Mouse (Mus musculus) gonadal fat pad, adult 2 months (tissue): ENCODE measurements at regions not wholly inside any gene's neighbourhood (a gene's known extent, or its start where the extent isn't known, plus 50 kb on each side); places are given as distances from the start of the nearest gene placed in this dataset.
A peak's percentile ranks its signal among the peaks of the same experiment; 100 is the strongest.

ENCODE experiments used
- DNase-seq: peaks from one replicate; pipeline ENCODE4 v3.0.0-alpha.2; 2012; ENCODE audit warnings: low read depth

DNA sequence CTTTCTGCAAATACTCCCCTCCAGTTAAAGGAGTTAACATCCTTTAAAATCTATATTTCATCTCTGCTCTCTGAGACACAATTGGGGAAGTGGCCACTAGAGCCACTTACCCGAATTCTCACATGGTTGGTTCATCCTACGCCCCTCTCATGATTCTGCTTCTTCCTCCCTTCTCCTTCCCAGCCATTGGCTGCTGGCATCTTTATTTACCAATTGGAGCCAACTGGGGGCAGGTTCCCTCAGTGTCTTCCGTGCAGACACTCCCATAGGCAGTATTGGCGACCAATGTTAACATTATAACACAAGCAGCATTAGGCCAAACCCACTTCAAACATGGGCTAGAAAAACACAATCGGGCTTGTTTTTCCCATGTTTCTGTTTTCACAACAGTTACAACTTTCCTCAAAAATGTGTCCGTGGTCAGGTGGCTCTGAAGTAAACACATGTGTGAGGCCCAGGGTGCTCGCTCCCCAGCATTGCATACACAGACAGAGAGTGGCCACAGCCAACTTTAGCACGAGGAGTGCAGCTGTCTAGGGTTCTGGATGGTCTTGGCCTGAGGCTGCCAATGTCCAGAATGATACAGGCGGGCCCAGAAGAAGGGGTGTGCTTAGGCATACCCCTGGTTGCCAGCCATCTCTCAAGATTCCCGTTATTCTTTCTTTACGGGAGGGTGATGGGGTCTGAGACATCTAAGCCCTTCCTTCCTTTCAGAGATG, 119.1 kb downstream of the Zfp706 start:
- DNase-seq: no peak

GRCm38 (mm10) chr15:36884671-36885365, 122.8 kb downstream of the Zfp706 start:
- no peak for DNase-seq

DNA sequence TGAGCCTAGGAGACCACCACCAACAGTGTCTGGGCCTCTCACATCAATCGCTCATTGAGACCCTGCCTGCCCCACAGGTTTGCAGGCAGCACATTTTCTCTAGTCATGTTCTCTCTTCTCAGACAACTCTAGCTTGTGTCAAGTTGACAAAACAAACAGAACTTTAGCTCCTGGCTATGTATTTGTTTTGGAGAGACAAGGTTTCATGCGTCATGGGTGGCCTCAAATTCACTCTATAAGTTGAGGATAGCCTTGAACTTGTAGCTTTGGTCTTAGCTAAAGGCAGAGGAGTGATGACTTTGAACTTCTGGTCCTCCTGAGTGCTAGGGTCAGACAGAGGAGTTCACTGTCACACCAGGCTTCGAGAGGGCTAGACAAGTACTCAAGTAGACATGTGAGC, 123.5 kb downstream of the Zfp706 start:
- DNase-seq: no peak

GRCm38 (mm10) chr15:36883156-36883555, 124.4 kb downstream of the Zfp706 start:
- no peak for DNase-seq

DNA sequence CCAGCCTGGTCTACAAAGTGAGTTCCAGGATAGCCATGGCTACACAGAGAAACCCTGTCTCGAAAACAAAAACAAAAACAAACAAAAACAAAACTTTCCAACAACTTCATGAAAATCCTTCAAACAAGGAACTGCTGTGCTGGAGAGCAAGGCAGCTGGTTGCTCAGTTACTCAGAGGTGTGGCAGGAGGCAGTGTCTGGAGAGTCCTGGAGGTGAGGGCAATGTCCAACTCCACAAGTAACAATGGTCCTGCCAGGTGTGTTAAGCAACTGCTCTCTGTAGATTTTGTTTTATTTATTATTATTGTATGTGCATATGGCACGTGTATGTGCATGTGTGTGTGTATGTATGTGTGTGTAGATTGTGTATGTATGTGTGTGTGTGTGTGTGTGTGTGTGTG, 126.0 kb downstream of the Zfp706 start:
- no peak for DNase-seq

DNA sequence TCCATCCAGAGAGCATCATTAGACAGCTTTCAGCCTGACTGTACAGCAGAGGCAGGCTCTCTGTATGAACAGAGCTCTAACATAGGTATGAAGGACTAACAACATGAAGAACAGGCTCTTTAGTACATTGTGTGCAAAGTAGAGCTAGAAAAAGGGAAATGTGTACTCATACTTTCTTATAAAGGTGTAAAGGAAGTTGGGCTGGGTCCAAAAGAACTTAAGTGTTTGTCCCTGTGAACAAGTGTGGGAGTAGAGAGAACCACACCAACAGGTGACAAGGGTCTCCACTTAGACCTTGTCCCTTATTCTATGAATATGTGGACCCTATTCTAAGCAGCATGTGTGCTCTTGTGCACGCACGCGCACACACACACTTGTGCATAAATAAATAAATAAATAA, 127.0 kb downstream of the Zfp706 start:
- no peak for DNase-seq

GRCm38 (mm10) chr15:36879587-36879986, 128.0 kb downstream of the Zfp706 start:
- no peak for DNase-seq

- DNase-seq: no peak
Observed at GRCm38 (mm10) chr15:36878960-36879359, 128.6 kb downstream of the Zfp706 start.

DNA sequence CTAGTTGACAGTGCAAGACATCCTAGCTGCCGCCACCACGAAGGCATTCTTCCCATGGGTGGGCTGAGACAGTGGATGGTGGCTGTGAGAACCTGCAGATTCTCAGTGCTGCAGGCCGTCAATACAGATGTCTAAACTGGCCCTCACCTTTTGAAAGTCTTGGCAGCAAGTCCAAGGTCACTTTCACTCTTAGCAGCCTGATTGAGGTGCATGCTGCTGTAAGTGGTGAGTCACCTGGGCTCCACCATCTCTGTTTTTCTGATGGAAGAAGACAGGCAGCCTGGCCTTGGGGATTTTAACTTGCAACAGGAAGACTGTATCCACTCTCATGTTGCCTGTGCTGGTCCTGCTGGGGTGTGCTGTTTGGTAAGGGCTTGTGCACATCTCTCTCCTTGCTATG, 129.3 kb downstream of the Zfp706 start:
- no peak for DNase-seq

GRCm38 (mm10) chr15:36877501-36877900, 130.1 kb downstream of the Zfp706 start:
- peak; percentile 37 for DNase-seq

GRCm38 (mm10) chr15:36875980-36876778, 131.4 kb downstream of the Zfp706 start:
- no peak for DNase-seq

DNA sequence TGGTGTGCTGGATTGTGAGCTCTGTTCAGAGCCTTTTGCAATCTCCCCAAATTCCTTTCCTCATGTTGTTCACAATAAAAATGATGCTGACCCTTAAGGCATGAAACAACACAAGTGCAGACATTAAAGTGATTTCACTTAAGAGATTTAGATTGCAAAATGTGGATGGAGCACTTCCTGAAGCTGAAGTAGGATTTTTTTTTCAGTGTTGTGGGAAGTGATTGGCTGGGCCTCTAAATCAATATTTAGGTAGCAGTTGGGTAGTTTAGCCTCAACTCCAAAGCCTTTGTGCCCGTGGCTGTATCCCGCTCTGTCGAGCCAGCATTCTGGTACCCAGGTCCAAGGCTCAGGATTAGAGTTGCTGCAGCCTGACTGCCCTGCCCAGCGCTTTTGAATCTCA, 133.0 kb downstream of the Zfp706 start:
- DNase-seq: no peak

DNA sequence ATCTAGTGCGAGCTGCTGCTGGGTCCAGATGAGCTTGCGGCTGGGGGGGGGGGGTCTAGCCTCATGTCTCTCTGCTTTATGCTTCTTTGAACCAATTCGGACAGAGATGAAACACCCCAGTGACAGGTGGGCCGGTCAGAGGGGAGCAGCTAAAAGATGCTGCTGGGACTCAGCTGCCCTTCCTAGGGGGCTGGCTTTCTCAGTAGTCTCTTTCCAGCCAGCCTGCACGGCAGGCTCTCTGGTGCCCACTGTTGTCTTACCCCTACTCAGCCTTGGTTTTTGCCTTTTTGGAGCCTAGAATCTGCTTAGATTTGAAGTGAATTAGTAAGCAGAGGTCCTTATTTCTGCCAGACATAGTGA, 133.7 kb downstream of the Zfp706 start:
- no peak for DNase-seq

GRCm38 (mm10) chr15:36873058-36873883, 134.3 kb downstream of the Zfp706 start:
- DNase-seq: no peak

- no peak for DNase-seq
Observed at GRCm38 (mm10) chr15:36872566-36872965, 135.0 kb downstream of the Zfp706 start.

- no peak for DNase-seq
Observed at GRCm38 (mm10) chr15:36870717-36871116, 136.9 kb downstream of the Zfp706 start.

DNA sequence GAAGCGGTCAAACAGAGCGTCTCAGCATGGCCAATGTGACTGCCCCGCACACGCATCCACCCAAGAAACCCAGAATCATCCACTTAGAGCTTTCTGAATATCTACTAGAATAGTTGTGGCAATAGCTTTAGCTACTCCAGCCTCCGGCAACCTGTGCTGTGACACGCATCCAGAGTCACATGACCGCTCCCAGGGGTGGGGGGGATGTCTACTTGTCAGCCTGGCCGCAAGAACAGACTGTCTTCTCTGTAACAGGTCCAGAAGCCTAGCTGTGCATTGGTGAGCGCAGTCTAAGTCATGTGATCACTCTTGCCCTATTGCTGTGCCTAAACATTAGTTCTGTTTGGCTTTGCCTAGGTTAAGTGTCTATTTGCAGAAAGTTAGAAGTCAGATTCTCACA, 137.5 kb downstream of the Zfp706 start:
- DNase-seq: no peak

GRCm38 (mm10) chr15:36866088-36866487, 141.5 kb downstream of the Zfp706 start:
- DNase-seq: no peak

- DNase-seq: no peak
Observed at GRCm38 (mm10) chr15:36865332-36865731, 142.2 kb downstream of the Zfp706 start.

GRCm38 (mm10) chr15:36864046-36864445, 143.5 kb downstream of the Zfp706 start:
- DNase-seq: no peak

GRCm38 (mm10) chr15:36858711-36859110, 148.9 kb downstream of the Zfp706 start:
- no peak for DNase-seq

DNA sequence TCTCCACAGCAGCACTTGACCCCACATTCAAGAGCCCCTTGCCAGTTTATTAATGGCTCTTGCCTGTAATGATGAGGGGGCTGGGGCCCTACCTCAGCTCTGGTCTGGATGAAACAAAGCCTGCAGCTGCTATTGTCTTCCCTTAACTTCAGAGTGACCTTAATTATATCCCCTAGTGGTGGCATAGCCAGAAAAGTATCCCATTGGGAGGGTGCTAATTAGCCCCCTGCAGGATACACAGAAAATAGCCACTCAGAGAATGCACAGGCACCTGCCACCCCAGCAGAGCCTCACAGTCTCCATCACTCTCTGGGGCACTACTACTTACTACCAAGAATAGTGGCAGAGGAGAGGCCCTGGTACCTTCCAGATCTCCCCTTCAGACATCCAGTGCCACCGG, 150.0 kb downstream of the Zfp706 start:
- DNase-seq: no peak
